Mouse (Mus musculus) left cerebral cortex, adult 2 months (tissue): Measurements from ENCODE around the gene Fbxo36. TPM values are rescaled to one million over a fixed set of nuclear protein-coding genes. Genes with fewer than 3 reads are reported as not detected.

Experiments used
- DNase-seq, 2 experiments: peaks; one replicate each; pipeline ENCODE4 v3.0.0; 2021 to 2022; ENCODE audit warnings: low spot score in 2 of 2, mixed read lengths in 1 of 2; ENCODE audit errors: extremely low spot score in 1 of 2
- H3K27ac ChIP-seq: fragments of 200-600 bp; 2 replicates; pipeline ENCODE4 v1.8.1; 2022
- H3K4me3 ChIP-seq: fragments of 200-600 bp; 2 replicates; pipeline ENCODE4 v1.8.1; 2022
- CTCF ChIP-seq: fragments of 200-600 bp; IDR thresholded peaks from 2 replicates; pipeline ENCODE4 v1.8.1; 2022; ENCODE audit warnings: antibody characterized with exemption, mild to moderate bottlenecking, moderate library complexity
- intact Hi-C: fragments of 180-260 bp; cut with DNase I; formaldehyde crosslinking; loops from one replicate; pipeline ENCODE4 v1.15.1; 2025
- total RNA-seq, 2 experiments: library from RNA; stranded (reverse); gene quantifications; 2 replicates each; pipeline ENCODE4 v1.2.3; 2021

The Fbxo36 gene
- total RNA-seq, 2 experiments from 2014 or later, result 2.3 to 2.4 TPM

DNA sequence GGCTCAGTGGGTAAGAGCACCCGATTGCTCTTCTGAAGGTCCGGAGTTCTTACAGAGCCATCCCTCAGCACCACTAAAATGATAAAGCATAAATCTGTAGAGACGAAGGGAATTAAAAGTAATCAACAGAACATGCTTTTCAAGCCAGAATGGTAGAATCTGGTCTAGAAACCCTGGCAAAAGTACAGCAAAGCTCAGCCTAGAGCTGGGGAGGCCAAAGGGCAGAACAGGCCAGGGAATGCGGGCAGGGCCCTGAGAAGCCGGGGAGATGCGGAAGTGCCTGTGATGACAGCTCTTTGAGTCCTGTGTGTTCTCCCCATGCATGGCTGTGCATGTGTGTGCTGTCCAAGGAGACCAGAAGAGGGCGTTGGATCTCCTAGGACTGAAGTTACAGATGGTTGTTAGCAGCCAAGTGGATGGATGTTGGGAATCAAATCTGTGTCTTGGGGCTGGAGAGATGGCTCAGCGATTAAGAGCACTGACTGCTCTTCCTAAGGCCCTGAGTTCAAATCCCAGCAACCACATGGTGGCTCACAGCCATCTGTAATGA lies 40.0 kb downstream of the Fbxo36 start:
- DNase-seq, result no peak
- H3K27ac ChIP-seq, result no peak overlapping the region
- no peak overlapping the region for H3K4me3 ChIP-seq
- no peak for TF ChIP-seq CTCF
- intact Hi-C loops, result loop anchor here (10.0 kb wide), 1 partner anchor 145 kb away; no protein-coding TSS in a partner anchor

DNA sequence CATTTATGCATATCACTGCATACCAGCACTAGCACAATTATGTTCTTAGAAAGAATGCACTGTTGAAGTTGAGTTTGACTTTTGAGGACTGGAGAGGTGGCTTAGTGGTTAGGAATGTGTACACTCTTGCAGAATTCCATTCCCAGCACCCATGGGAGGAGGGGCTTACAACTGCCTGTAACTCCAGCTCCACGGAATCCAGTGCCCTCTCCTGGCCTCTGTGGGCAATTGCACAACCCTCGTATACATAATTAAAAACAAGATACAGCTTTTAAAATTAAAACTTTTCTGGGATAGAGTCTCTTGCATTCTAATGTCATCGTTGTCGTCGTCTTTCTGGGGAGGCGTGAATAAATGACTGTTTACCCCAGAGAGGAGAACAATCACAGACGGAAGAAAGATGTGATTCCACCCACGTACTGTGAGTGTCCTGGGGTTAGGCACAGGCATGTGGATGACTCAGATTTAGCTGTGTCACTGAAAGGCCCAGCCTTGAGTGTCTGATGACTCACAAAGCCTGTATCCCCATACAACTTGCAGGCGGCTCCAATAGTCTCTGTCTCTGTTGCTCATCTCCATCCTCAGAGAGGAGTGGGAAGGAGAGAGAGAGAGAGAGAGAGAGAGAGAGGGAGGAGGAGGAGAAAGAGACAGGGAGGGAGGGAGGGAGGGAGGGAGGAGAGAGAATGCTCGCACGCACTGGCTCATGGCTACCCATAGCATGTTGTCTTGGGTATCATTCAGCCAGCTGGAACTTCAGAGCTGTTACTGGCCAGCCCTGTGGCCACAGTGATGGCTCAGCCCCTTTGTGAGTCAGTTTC lies 41.8 kb downstream of the Fbxo36 start:
- intact Hi-C loops, result loop anchor here (10.0 kb wide), 1 partner anchor 147 kb away; no protein-coding TSS in a partner anchor
- peak; percentile 29 to 45 for DNase-seq
- Histone ChIP-seq H3K4me3 (no peak overlapping the region), H3K27ac (no peak overlapping the region)
- TF ChIP-seq CTCF, result peak; percentile 43

DNA sequence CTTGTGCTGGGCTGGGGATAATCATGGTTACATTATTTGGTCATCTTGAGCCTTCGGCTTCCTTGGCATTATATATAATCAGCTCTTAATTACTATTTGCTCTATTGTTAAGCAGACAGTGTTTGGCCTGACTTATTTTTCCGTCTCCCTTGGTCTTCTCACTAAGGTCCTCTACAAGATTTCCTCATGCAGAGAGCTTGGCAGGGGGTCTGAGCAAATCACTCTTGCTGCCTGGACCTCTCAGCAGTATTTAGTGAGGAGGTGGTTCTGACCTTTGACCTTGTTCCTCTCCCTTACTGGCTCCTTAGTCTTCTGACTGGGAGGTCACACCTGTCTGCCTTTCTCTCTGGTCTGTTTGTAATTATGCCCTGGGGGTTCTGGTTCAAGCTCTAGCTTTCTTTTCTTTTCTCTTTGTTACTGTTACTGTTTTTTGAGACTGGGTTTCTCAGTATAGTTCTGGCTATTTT lies 42.5 kb downstream of the Fbxo36 start:
- TF ChIP-seq CTCF, result no peak
- no peak for DNase-seq
- intact Hi-C loops, result loop anchor here (10.0 kb wide), 1 partner anchor 147 kb away; no protein-coding TSS in a partner anchor
- Histone ChIP-seq H3K27ac (no peak overlapping the region), H3K4me3 (no peak overlapping the region)

DNA sequence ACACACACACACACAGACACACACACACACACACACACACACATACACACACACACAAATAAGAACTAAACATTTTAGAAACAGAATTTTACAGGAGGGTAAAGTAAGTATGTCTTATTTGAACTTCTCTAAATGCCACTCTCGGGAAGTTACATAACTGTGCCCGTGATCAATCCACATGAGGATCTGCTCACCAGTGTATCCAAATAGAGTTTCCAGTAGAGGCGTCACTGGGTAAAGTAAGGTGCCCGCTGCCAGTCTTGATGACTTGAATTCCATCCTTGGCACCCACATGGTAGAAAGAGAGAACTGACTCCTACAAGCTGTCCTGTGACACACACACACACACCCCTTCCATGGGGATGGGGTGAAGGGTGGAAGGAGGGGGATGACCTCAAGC lies 43.3 kb downstream of the Fbxo36 start:
- Histone ChIP-seq H3K27ac (no peak overlapping the region), H3K4me3 (no peak overlapping the region)
- no peak for TF ChIP-seq CTCF
- DNase-seq, result no peak
- intact Hi-C loops, result loop anchor here (10.0 kb wide), 1 partner anchor 148 kb away; no protein-coding TSS in a partner anchor

DNA sequence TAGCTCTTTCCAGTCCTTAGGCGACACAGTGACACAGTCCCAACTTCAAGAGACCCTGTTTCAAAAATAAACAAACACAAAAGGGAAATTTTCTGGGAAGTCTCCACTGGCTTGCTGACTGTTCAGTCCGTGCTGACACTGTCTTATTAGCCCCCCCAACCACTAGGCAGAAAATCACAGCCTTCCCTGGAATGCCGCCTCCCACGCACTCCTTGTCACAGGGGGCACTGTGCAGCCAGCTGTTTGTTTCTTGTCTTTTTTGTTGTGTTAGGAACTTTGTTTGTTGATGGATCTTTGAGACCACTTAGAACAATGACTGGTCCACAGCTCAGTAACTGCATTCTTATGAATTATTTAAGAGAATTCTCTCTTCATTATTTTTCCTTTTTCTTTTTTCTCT lies 44.2 kb downstream of the Fbxo36 start:
- H3K27ac ChIP-seq, result no peak overlapping the region
- no peak for TF ChIP-seq CTCF
- intact Hi-C loops, result loop anchor here (10.0 kb wide), 1 partner anchor 149 kb away; no protein-coding TSS in a partner anchor
- DNase-seq, result no peak
- H3K4me3 ChIP-seq, result no peak overlapping the region

DNA sequence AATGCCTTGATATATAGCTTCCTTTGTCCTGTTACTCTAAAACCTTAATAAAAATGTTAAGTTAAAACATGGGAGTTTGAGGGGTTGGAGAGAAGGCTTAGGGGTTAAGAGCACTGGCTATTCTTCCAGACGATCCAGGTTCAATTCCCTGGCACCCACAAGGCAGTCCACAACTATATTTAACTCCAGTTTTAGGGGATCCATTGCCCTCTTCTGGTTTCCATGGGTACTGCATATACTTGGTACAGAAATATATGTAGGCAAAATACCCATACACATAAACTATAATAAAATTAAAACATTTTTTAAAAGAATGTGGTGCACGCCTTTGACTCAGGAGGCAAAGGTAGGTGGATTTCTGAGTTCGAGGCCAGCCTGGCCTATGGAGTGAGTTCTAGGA lies 45.5 kb downstream of the Fbxo36 start:
- intact Hi-C loops, result loop anchor here (10.0 kb wide), 1 partner anchor 150 kb away; no protein-coding TSS in a partner anchor
- Histone ChIP-seq H3K4me3 (no peak overlapping the region), H3K27ac (no peak overlapping the region)
- TF ChIP-seq CTCF, result peak; percentile 54
- DNase-seq, result no peak

DNA sequence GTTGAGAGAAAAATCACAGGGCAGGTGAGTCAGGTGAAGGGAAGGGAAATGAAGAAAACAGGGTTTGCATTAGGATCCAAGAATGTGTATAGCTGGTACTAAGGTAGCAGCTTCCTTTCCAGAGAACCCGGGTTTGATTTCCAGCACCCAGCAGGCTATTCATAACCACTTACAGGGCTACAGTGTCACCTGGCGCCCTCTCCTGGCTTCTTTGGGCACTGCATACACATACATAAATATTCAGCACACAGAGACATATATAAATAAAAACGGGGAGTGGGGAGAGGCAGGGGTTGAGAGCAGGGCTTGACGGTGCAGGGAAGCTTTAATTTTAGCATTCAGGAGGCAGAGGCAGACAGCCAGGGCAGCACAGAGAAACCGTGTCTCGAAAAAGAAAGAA lies 46.3 kb downstream of the Fbxo36 start:
- peak; percentile 16 for TF ChIP-seq CTCF
- Histone ChIP-seq H3K4me3 (no peak overlapping the region), H3K27ac (no peak overlapping the region)
- DNase-seq, result no peak
- intact Hi-C loops, result loop anchor here (10.0 kb wide), 1 partner anchor 151 kb away; no protein-coding TSS in a partner anchor

DNA sequence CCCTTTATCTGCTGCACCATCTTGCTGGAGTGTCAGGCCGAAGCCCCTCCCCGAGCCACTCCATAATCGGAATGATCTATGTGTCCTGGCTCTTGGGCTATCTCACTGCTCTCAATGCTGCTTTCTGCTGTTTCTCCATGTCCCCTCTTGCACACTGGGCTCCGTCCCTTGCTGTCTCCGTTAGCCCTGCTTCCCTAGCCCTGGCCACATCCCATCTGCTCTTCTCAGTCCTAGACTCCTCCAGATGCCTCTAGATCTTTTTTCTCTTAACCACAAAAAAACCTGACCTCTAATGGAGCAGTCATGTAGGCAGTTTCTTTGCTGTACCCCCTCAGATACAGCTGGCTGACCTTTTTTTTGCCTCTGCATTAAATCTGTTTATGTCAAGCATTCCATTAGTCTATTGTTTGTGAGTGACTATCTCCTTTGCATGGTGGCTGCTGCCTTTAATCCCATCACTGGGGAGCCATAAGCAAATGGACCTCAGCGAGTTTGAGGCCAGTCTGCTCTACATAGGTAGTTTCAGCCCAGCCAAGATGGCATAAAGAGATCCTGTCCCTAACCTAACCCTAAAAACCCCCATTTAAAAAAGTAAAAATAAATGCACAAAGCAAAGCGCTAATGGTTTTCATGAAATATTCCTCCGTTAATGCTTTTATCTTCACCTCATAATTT lies 49.8 kb downstream of the Fbxo36 start:
- intact Hi-C loops, result loop anchor here (10.0 kb wide), 1 partner anchor 155 kb away; no protein-coding TSS in a partner anchor
- TF ChIP-seq CTCF, result no peak
- DNase-seq, result no peak
- no peak overlapping the region for H3K4me3 ChIP-seq
- no peak overlapping the region for H3K27ac ChIP-seq

DNA sequence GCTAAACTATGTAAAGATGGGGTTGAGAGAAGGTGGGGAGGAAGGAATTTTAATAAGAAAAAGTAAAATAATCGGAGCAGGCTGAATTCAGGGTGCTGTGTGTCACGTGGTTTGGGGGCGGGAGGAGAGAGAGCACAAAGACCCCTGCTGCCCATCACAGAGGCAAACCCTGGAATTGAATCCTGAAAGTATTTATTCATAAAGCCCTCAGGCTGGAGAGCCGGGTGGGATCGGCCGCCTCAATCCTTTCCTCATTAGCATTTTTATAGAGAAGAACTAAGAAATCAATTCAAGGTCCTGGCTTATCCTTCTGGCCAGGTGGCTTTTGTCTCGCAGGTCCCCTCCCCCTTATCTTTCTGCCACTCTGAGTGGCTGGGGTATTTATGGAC lies 50.4 kb downstream of the Fbxo36 start:
- no peak overlapping the region for H3K27ac ChIP-seq

DNA sequence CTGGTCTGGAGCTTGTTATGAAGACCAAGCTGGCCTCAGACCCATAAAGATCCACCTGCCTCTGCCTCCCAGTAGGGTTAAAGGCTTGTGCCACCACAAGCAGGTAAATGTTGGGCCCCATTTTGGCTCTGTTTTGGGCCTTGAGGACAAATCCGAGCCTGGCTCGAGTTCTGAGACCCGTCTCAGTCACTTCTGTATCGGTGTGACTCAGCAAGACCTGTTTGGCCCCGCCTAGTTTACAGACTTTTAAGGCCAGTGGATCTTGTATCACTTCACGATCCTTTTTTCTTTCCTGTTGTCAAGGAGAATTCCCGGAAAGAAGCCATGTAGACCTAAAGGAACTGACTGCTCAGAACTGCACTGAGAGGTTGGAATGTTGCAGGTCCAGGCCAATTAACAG lies 50.9 kb downstream of the Fbxo36 start:
- H3K27ac ChIP-seq, result no peak overlapping the region
- no peak overlapping the region for H3K4me3 ChIP-seq
- TF ChIP-seq CTCF, result no peak
- intact Hi-C loops, result no loop called here
- DNase-seq, result no peak

More for the DNA sequence above, 50.4 kb downstream of the Fbxo36 start:
- intact Hi-C loops, result no loop called here
- no peak for DNase-seq
- TF ChIP-seq CTCF, result no peak
- H3K4me3 ChIP-seq, result no peak overlapping the region

DNA sequence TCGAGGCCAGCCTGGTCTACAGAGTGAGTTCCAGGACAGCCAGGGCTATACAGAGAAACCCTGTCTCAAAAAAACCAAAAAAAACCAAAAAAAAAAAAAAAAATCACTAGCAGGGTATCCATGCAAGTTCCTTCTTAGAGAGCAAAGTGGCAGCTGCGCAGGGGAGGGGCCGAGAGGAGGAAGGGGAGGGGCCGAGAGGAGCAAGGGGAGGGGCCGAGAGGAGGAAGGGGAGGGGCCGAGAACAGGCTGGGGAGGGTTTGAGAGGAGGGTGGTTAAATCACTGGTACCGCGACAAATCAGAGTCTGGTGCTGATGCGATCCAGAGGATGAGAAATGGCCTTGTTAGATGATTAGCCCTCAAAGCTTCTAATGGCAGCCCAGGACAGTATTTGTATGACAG lies 52.1 kb downstream of the Fbxo36 start:
- TF ChIP-seq CTCF, result no peak
- Histone ChIP-seq H3K4me3 (no peak overlapping the region), H3K27ac (no peak overlapping the region)
- no peak for DNase-seq
- intact Hi-C loops, result no loop called here

DNA sequence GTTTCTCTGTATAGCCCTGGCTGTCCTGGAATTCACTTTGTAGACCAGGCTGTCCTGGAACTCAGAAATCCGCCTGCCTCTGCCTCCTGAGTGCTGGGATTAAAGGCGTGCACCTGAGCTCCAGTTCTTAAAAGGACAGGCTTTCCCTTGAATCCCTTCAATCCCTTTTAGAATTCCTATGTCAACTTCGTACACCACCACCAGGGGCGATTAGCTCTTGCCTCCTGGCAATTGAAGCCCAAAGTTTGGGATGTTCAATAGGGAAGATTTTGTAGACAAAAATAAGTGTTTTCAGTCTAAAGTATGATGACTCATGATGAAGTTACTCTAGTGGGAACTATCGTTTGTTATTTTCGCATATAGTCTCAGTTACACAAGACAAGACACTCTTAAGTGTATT lies 57.7 kb downstream of the Fbxo36 start:
- no peak for DNase-seq
- intact Hi-C loops, result no loop called here
- no peak for TF ChIP-seq CTCF
- no peak overlapping the region for H3K4me3 ChIP-seq
- H3K27ac ChIP-seq, result no peak overlapping the region
